Mouse (Mus musculus): ENCODE measurements at regions not wholly inside any gene's neighbourhood (a gene's known extent, or its start where the extent isn't known, plus 50 kb on each side); places are given as distances from the start of the nearest gene placed in this dataset.

- DNase-seq (ENCODE audit: low spot score in 2 of 2), result no peak
Measured at GRCm38 (mm10) chr3:35359288-35359687, 394.6 kb upstream of the Atp11b start.

DNA sequence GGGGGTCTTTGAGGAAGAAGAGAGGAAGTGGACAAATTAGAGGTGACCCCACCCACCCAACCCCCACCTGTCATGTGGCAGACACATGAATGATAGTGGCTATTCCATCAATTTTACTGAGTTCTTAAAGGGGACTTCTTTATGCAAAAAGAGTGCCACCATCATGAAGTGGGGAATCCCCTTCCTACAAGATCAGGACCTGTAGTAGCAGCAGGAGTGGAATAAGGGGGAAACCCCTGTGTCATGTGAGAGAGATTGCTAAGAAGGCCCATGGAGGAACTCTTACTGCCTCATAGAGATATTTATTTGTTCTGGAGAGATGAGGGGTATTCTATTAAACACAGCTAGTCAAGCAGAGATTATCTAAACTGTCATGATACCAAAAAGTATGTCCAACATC, 393.4 kb upstream of the Atp11b start:
- DNase-seq (ENCODE audit: low spot score in 2 of 2), result no peak

DNA sequence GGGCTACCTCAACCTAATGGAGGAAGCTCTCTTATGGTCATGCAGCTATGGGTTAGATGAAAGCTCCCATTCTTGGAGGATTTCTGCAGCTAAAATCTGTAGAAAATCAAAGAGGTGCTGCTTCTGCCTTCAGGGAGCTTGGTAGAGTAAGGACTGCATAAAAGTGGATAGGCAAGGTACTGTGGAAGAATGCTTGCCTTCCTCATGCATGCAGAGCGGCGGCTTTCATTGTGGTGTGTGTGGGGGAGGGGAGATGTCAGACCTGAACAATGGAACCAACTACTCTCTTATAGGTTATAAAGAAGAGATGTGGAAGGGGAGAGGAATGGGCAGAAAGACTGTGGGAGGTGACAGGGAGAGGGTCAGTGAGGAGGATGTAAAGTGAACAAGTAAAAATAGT, 392.8 kb upstream of the Atp11b start:
- no peak for DNase-seq (ENCODE audit: low spot score in 2 of 2)

DNA sequence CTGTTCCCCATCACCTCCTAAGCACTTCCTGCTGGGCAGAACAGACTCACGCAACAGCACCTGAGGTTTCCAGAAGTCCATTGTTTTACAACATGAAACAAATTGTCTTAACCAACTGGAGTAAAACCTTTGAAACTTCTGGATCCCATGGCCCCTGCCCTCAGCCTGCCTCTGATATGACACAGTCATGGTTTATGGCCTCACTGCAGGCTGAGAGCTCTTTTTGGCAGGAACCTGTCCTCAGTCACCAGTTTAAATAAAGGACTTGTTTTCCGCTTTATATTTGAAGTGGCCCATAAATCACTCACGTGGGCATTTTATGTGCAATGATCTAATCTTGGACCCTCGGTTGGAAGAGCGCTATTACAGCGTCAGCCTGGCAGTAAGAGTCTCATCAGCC, 388.5 kb upstream of the Atp11b start:
- DNase-seq (ENCODE audit: low spot score in 2 of 2), result no peak

GRCm38 (mm10) chr3:35372276-35372675, 381.6 kb upstream of the Atp11b start:
- DNase-seq (ENCODE audit: low spot score in 2 of 2), result no peak

- no peak for DNase-seq (ENCODE audit: low spot score in 2 of 2)
Measured at GRCm38 (mm10) chr3:35387386-35387785, 366.5 kb upstream of the Atp11b start.

GRCm38 (mm10) chr3:35392657-35393056, 361.2 kb upstream of the Atp11b start:
- no peak for DNase-seq (ENCODE audit: low spot score in 2 of 2)

GRCm38 (mm10) chr3:35400213-35400612, 353.7 kb upstream of the Atp11b start:
- no peak for DNase-seq (ENCODE audit: low spot score in 2 of 2)

DNA sequence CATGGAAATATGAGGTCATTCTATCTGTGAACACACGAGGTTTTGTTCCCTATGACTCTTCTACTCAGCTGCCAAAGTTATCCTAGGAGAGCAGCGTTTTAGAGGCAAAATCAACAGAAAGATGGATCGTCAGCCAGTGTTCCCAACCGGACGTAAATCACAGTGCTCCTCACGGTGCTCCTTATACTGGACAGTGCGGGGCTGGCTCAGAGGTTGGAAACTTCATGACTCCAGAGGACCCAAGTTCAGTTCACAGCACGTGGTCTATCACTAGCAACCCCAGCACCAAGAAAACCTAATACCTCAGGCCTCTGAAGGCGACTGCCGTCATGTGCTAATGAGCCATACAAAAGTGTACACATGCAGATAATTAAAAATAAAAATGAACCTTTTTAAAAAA, 351.2 kb upstream of the Atp11b start:
- DNase-seq (ENCODE audit: low spot score in 2 of 2), result no peak

DNA sequence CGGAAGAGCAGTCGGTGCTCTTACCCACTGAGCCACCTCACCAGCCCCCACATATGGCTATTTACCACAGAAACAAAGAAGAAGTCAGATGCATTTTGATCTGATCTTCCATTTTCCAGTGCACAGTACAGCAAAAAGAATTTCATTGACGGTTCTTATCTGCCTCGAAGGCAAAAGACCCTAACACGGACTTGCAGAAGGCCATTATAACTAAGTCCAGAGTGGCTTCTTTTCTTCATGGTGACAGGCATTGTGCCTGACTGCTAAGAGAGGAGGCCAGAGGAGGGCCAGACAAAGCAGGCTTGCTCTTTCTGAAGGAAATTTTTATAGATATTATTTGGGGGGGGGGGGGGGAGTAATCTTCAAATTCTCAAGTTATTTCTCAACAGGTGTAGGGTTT, 350.0 kb upstream of the Atp11b start:
- DNase-seq (ENCODE audit: low spot score in 2 of 2), result no peak

DNA sequence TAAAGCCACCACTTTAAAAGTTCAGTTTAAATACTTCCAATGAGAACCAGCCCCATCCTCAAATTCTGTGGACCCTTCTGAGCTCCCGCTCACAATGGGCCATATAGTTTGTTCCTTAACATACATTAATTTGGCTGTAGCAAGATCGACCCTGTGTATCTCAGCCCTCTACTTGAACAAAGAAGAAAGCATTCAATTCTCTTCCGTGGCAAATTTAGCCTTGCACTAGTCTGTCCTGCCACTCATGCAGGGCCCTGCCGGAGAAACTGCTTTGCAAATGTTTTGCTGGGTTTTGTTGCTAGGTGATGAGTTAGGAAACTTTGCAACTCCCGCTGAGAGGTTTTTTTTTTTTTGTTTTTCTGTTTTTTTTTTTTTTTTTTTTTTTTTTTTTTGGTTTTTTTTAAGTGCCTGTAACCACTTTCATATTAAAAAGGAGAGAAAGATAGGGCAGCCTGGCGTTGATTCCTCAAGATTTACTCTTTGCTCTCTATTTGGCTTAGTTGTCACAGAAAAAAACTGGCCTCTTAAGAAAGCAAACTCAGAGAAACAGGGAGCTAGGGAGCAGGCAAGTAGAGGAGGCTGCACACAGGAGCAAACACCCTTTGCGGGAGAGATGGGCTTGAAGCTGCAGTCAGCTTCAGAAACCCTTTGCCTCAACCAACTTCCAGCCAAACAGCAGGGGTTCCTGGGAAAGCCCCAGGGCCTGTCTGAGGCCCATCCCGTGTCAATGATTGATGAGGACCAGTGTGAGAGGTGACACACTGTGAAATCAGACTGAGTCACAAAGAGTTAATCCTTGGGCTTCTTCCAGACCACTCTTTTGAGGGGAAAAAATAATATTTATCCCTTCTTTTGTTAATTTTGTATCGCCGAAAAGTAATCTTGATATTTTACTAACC, 349.2 kb upstream of the Atp11b start:
- DNase-seq (ENCODE audit: low spot score in 2 of 2), result no peak

DNA sequence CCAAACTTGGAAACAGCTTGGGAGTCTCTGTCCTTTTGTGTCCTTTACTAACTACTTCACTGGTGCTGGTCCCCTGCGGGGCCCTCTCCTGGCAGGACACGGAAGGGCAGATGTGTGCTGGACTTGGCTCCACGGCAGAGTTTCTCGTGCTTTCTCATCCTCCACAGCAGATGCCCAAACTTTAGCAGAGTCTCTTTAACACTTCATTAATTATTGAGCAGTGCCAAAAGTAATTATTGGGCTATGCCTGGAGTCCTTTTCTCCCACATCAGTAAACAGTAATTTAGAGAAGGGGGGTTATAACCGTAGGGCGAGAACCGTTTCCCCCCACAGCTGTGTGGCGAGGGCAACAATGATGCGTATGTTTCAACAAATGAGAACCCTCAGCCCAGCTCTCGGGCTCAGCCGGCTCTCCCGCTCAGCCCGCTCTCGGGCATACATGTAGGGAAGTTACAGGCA, 348.3 kb upstream of the Atp11b start:
- peak in 1 of 2 experiments; percentile 31 for DNase-seq (ENCODE audit: low spot score in 2 of 2)

- DNase-seq (ENCODE audit: low spot score in 2 of 2), result no peak
Measured at GRCm38 (mm10) chr3:35437687-35438086, 316.2 kb upstream of the Atp11b start.

DNA sequence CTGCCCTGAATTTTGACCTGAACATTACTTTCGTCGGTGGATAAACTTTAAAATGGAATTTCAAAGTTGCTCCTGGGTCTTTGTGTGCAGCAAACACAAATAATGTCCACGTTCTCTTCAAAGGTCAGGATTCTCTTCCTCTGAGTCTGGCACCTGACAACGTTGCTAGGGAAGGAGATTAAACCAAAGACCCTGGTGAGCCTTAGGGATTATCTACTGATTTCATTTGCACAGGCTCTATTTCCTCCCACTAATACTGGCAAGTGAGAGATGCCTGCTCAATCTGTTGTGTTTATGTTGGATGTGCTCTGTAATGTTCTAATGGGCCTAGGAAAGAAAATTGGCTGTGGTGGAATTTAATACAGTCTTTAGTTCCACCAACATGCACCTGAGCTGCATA, 291.0 kb upstream of the Atp11b start:
- DNase-seq (ENCODE audit: low spot score in 2 of 2), result no peak

DNA sequence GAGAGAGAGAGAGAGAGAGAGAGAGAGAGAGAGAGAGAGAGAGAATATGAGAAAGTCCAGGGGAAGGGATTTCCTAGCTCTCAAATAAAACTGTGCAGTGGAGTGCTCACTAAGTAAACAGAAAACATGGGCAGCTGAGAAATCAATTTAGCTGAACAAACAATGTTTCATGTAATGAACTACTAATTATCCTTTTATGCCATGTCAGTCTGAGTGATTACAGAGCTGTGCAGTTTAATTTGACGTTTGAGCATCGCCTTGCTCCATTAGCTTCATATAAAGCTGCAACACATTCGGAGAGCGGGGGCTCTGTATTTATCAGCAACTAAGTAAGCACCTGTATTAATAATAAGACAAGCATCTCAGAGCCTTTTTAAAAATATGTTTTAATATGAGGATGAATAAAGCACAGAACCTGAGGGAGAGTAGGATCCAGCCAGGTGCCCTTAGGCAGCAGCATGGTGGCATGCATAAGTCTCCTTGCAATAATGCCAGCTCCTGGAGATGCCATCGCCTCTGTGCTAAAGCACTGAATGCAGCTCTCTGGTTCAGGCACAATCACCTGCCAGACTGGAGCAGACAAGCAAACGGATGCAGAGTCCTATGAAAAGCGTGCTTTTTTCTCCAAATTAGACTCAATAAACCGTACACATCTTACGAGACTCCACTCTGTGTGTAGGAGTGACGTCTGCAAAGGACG, 289.5 kb upstream of the Atp11b start:
- DNase-seq (ENCODE audit: low spot score in 2 of 2), result no peak

GRCm38 (mm10) chr3:35465956-35466355, 287.9 kb upstream of the Atp11b start:
- no peak for DNase-seq (ENCODE audit: low spot score in 2 of 2)

DNA sequence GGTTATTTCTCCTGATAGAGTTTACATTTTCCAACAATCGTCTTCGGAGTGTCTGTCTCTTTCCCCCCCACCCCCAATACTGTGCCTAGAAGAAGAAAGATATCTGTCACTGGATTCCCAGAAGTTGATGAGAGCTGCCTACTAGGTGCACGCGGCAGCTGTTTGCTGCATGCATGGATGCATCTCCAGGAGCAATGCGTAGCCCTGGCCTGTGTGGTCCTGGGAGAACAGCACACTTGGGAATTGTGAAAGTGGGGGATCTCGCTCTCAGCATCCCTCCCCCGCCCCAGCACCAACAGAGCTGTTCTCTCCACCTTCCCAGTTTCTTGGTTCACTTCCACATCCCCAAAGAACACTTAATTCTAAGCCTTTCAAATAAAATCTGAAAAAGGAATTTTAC, 280.6 kb upstream of the Atp11b start:
- DNase-seq (ENCODE audit: low spot score in 2 of 2), result no peak

DNA sequence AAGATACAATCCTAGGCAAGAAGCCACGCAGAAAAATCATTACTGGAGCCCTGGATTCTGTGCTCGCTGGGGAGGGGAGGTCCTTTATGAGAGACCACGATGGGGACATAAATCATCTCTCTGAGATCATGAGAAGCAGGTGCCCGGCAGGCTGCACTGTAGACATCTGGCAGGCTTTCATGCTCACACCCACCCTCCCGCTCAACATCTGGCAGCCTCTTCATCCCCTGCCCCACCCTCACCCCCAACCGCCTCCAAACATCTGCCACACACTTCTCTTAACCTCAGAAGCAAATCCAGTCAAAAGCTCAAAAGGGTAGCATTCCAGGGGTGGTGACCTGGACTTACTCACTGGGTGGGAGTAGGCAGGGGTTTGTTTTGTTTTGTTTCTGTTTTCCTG, 279.5 kb upstream of the Atp11b start:
- no peak for DNase-seq (ENCODE audit: low spot score in 2 of 2)

DNA sequence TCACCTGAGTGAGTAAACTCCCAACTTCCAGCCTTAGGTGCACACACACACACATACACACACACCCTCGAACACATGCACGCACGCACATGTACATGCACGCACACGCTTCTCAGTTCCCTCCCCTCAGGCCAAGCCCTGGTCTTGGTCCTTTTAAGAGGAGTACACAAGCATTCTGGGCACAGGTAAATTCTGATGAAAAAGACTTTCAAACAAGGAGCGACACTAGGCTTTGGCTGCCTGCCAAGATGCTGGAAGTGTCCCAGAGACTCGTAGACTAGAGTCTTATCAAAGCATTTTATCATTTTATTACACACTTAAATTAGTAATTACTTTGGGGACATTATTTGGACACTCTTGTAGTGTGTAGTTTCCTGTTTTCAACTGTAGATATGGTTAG, 278.6 kb upstream of the Atp11b start:
- no peak for DNase-seq (ENCODE audit: low spot score in 2 of 2)

DNA sequence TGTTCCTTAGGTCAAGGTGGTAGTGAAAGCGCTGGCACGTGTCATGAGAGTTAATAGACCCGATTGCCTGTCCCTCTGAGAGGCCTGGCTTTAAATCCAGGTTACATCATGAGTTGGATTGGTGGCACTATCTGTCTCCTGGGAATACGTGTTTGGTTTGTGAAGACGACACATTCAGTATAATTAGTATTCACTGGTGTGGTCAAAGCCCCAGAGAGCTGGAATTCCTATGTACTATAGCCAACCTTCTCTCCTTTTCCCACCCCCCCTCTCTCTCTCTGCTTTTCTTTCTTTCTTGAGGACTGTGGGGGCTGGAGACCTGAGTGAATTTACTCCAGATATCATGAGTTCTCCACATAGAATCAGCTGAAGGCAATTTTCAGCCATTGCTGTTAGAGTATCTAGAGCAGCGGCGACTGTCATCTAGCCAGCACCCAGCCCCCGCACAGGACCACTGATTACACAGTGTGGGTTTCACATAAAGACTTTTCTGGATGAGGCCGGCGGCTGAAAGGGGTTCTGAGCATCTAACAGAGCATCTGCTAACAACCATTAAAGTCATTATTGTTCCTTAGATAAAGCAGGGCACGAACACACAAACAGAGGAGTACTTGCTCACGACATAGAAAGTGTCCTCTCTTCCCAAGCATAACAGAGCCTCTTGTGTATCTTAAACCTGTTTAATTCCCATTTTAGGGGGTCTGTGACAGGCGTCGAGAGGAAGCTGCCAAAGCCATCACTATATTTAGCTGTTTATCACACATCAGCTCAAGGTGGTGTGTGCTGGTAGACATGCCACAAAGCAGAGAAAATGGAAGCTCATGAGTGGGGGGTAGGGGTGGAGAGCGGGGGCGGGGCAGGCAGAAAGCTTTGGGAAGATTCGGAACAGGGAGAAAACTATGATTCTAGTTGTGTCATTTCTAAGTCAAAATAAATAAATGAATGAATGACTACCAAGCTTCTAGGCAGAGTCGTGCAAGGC, 272.9 kb upstream of the Atp11b start:
- DNase-seq (ENCODE audit: low spot score in 2 of 2), result no peak

DNA sequence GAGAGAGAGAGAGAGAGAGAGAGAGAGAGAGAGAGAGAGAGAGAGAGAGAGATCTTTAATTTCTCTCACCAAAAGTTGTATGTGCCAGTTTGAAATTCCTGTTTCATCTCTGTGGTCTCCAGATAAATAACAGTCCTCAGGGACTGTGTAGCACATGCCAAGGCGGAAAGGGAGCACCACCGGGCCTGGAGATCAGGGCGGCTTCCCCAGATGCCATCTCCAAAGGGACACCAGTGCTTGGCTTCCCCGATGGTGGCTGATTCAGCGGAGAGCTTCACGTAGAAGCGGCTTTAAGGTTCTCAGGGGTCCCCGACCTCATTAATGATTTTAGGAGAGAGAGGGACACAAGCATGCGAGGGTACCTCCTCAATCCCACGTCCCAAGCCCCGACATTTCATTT, 272.1 kb upstream of the Atp11b start:
- no peak for DNase-seq (ENCODE audit: low spot score in 2 of 2)
